Mouse (Mus musculus): ENCODE results near the gene Trmt61a.
"Not testable (repeated sequence)": the region's sequence is repeated elsewhere in the genome, so short reads cannot be mapped to it uniquely, and the experiment has no call there.

Gene Trmt61a

GRCm38 (mm10) chr12:111677882-111678669 lies at the start of gene Trmt61a:
Gene Trmt61a (plus strand): TSS chr12:111678105.
- peak; percentile 91 for DNase-seq

- peak; percentile 51 for DNase-seq
Measured at GRCm38 (mm10) chr12:111648061-111648645, 29.8 kb upstream of the Trmt61a start.

GRCm38 (mm10) chr12:111652953-111653352 lies 25.0 kb upstream of the Trmt61a start:
- no peak for DNase-seq

GRCm38 (mm10) chr12:111653434-111653833 lies 24.5 kb upstream of the Trmt61a start:
- peak; percentile 80 for DNase-seq

- DNase-seq, result no peak
Measured at GRCm38 (mm10) chr12:111655695-111656094, 22.2 kb upstream of the Trmt61a start.

GRCm38 (mm10) chr12:111659331-111659730 lies 18.6 kb upstream of the Trmt61a start:
- DNase-seq, result no peak

GRCm38 (mm10) chr12:111660628-111661027 lies 17.3 kb upstream of the Trmt61a start:
- no peak for DNase-seq

- DNase-seq, result not testable (repeated sequence)
Measured at GRCm38 (mm10) chr12:111661554-111661953, 16.4 kb upstream of the Trmt61a start.

GRCm38 (mm10) chr12:111663228-111664143 lies 14.4 kb upstream of the Trmt61a start:
- DNase-seq, result peak; percentile 7

- peak; percentile 39 for DNase-seq
Measured at GRCm38 (mm10) chr12:111664144-111664634, 13.7 kb upstream of the Trmt61a start.

GRCm38 (mm10) chr12:111665041-111665880 lies 12.6 kb upstream of the Trmt61a start:
- DNase-seq, result peak; percentile 28

GRCm38 (mm10) chr12:111666380-111666779 lies 11.5 kb upstream of the Trmt61a start:
- DNase-seq, result peak; percentile 22

GRCm38 (mm10) chr12:111667421-111667820 lies 10.5 kb upstream of the Trmt61a start:
- peak; percentile 43 for DNase-seq

- peak; percentile 94 for DNase-seq
Measured at GRCm38 (mm10) chr12:111668457-111668912, 9.4 kb upstream of the Trmt61a start.

- DNase-seq, result peak; percentile 68
Measured at GRCm38 (mm10) chr12:111669000-111669788, 8.7 kb upstream of the Trmt61a start.

GRCm38 (mm10) chr12:111669961-111670360 lies 7.9 kb upstream of the Trmt61a start:
- DNase-seq, result no peak

- peak; percentile 90 for DNase-seq
Measured at GRCm38 (mm10) chr12:111670371-111670971, 7.4 kb upstream of the Trmt61a start.

GRCm38 (mm10) chr12:111670976-111671375 lies 6.9 kb upstream of the Trmt61a start:
- DNase-seq, result no peak

- DNase-seq, result peak; percentile 90
Measured at GRCm38 (mm10) chr12:111671431-111671902, 6.4 kb upstream of the Trmt61a start.

- DNase-seq, result peak; percentile 96
Measured at GRCm38 (mm10) chr12:111672176-111672575, 5.7 kb upstream of the Trmt61a start, which contains the start of gene Ckb. Gene Ckb (minus strand): TSS chr12:111672338.

Measured in cerebellum, adult 9-11 months (tissue).